Mouse (Mus musculus) lung, adult 2 months (tissue): Measurements from ENCODE around the gene Myo10.

Experiments used
- CTCF ChIP-seq: fragments of 200-500 bp; IDR thresholded peaks from 2 replicates; pipeline ENCODE4 v1.5.1; 2011; ENCODE audit warnings: mild to moderate bottlenecking, low read length, control low read depth; ENCODE audit not compliant: insufficient read depth
- POLR2A ChIP-seq: fragments of 200-500 bp; IDR thresholded peaks from 2 replicates; pipeline ENCODE4 v1.6.1; 2011; ENCODE audit warnings: low read depth, mild to moderate bottlenecking, control low read depth, low read length, borderline replicate concordance; ENCODE audit errors: extremely low read depth

- TF ChIP-seq CTCF (no peak), POLR2A (no peak)
Observed at GRCm38 (mm10) chr15:25724549-25724948, 102.2 kb downstream of the Myo10 start.
